Mouse (Mus musculus): ENCODE results near the gene Sf3b3. TPM values are rescaled to one million over a fixed set of nuclear protein-coding genes. Genes with fewer than 3 reads are reported as not detected.

The Sf3b3 gene
- polyA plus RNA-seq, 1 experiment from 2014 or later: 133 TPM

GRCm38 (mm10) chr8:110779924-110780718 is 66.5 kb downstream of the Sf3b3 start:
- Histone ChIP-seq H3K27me3 (no peaks in the 10 kb centered on the region), H3K27ac (no peak overlapping the region), H3K36me3 (no peaks in the 10 kb centered on the region), H3K4me1 (replicated peaks) (no peaks in the 10 kb centered on the region), H3K4me3 (replicated peaks) (no peak overlapping the region), H3K9ac (replicated peaks) (no peak overlapping the region), H3K4me2 (replicated peaks) (no peak overlapping the region), H3K9me3 (no peaks in the 10 kb centered on the region)
- WGBS: 89% methylated on average over 13 of the region's 13 CpGs
- no peak for ATAC-seq

GRCm38 (mm10) chr8:110776335-110776734 is 70.3 kb downstream of the Sf3b3 start:
- no peak overlapping the region for H3K4me2 ChIP-seq (replicated peaks)
- no peak for ATAC-seq
- no peaks in the 10 kb centered on the region for H3K27me3 ChIP-seq
- WGBS: 96% methylated on average over 3 of the region's 3 CpGs
- no peaks in the 10 kb centered on the region for H3K4me1 ChIP-seq (replicated peaks)
- no peak overlapping the region for H3K27ac ChIP-seq
- no peaks in the 10 kb centered on the region for H3K36me3 ChIP-seq
- H3K4me3 ChIP-seq (replicated peaks): no peak overlapping the region
- no peaks in the 10 kb centered on the region for H3K9me3 ChIP-seq
- H3K9ac ChIP-seq (replicated peaks): no peak overlapping the region

- no peak overlapping the region for H3K4me2 ChIP-seq (replicated peaks)
- ATAC-seq: no peak
- no peak overlapping the region for H3K9ac ChIP-seq (replicated peaks)
- no peaks in the 10 kb centered on the region for H3K27me3 ChIP-seq
- H3K4me1 ChIP-seq (replicated peaks): no peaks in the 10 kb centered on the region
- H3K36me3 ChIP-seq: no peaks in the 10 kb centered on the region
- H3K4me3 ChIP-seq (replicated peaks): no peak overlapping the region
- 83% methylated on average over 3 of the region's 3 CpGs for WGBS
- H3K27ac ChIP-seq: no peak overlapping the region
- H3K9me3 ChIP-seq: no peaks in the 10 kb centered on the region
Observed at GRCm38 (mm10) chr8:110775721-110776120, 70.9 kb downstream of the Sf3b3 start.

- Histone ChIP-seq H3K27me3 (no peaks in the 10 kb centered on the region), H3K4me2 (replicated peaks) (no peak overlapping the region), H3K9ac (replicated peaks) (no peak overlapping the region), H3K27ac (no peak overlapping the region), H3K4me1 (replicated peaks) (no peaks in the 10 kb centered on the region), H3K4me3 (replicated peaks) (no peak overlapping the region), H3K9me3 (no peaks in the 10 kb centered on the region), H3K36me3 (no peaks in the 10 kb centered on the region)
- no peak for ATAC-seq
- WGBS: 76% methylated on average over 8 of the region's 8 CpGs
Observed at GRCm38 (mm10) chr8:110775316-110775715, 71.3 kb downstream of the Sf3b3 start.

GRCm38 (mm10) chr8:110774725-110775124 is 71.9 kb downstream of the Sf3b3 start:
- Histone ChIP-seq H3K9ac (replicated peaks) (no peak overlapping the region), H3K27me3 (no peaks in the 10 kb centered on the region), H3K4me3 (replicated peaks) (no peak overlapping the region), H3K36me3 (no peaks in the 10 kb centered on the region), H3K9me3 (no peaks in the 10 kb centered on the region), H3K4me1 (replicated peaks) (no peaks in the 10 kb centered on the region), H3K27ac (no peak overlapping the region), H3K4me2 (replicated peaks) (no peak overlapping the region)
- ATAC-seq: no peak
- 82% methylated on average over 6 of the region's 6 CpGs for WGBS

- 90% methylated on average over 3 of the region's 3 CpGs for WGBS
Observed at GRCm38 (mm10) chr8:110774047-110774446, 72.5 kb downstream of the Sf3b3 start.

GRCm38 (mm10) chr8:110772452-110772851 is 74.1 kb downstream of the Sf3b3 start:
- Histone ChIP-seq H3K27me3 (no peaks in the 10 kb centered on the region), H3K27ac (no peak overlapping the region), H3K4me1 (replicated peaks) (no peaks in the 10 kb centered on the region), H3K4me3 (replicated peaks) (no peak overlapping the region), H3K9me3 (no peaks in the 10 kb centered on the region), H3K36me3 (no peaks in the 10 kb centered on the region), H3K9ac (replicated peaks) (no peak overlapping the region), H3K4me2 (replicated peaks) (no peak overlapping the region)
- no peak for ATAC-seq
- 85% methylated on average over 7 of the region's 7 CpGs for WGBS

More at GRCm38 (mm10) chr8:110774047-110774446, 72.5 kb downstream of the Sf3b3 start:
- Histone ChIP-seq H3K4me3 (replicated peaks) (no peak overlapping the region), H3K36me3 (no peaks in the 10 kb centered on the region), H3K27ac (no peak overlapping the region), H3K9ac (replicated peaks) (no peak overlapping the region), H3K4me2 (replicated peaks) (no peak overlapping the region), H3K4me1 (replicated peaks) (no peaks in the 10 kb centered on the region), H3K9me3 (no peaks in the 10 kb centered on the region), H3K27me3 (no peaks in the 10 kb centered on the region)
- ATAC-seq: no peak

GRCm38 (mm10) chr8:110767261-110767660 is 79.3 kb downstream of the Sf3b3 start:
- no peaks in the 10 kb centered on the region for H3K9me3 ChIP-seq
- H3K4me1 ChIP-seq (replicated peaks): no peaks in the 10 kb centered on the region
- no peak for ATAC-seq

GRCm38 (mm10) chr8:110764671-110765070 is 81.9 kb downstream of the Sf3b3 start:
- no peaks in the 10 kb centered on the region for H3K9me3 ChIP-seq
- no peak for ATAC-seq
- no peak overlapping the region for H3K27ac ChIP-seq
- 63% methylated on average over 3 of the region's 3 CpGs for WGBS
- no peak overlapping the region for H3K4me2 ChIP-seq (replicated peaks)
- H3K9ac ChIP-seq (replicated peaks): no peak overlapping the region
- no peaks in the 10 kb centered on the region for H3K27me3 ChIP-seq
- no peak overlapping the region for H3K4me3 ChIP-seq (replicated peaks)
- H3K36me3 ChIP-seq: no peaks in the 10 kb centered on the region
- no peaks in the 10 kb centered on the region for H3K4me1 ChIP-seq (replicated peaks)

More at GRCm38 (mm10) chr8:110767261-110767660, 79.3 kb downstream of the Sf3b3 start:
- H3K9ac ChIP-seq (replicated peaks): no peak overlapping the region
- 90% methylated on average over 6 of the region's 6 CpGs for WGBS
- H3K4me2 ChIP-seq (replicated peaks): no peak overlapping the region
- no peak overlapping the region for H3K27ac ChIP-seq
- H3K4me3 ChIP-seq (replicated peaks): no peak overlapping the region
- no peaks in the 10 kb centered on the region for H3K36me3 ChIP-seq
- H3K27me3 ChIP-seq: no peaks in the 10 kb centered on the region

GRCm38 (mm10) chr8:110761988-110762387 is 84.6 kb downstream of the Sf3b3 start:
- Histone ChIP-seq H3K4me1 (replicated peaks) (no peaks in the 10 kb centered on the region), H3K4me3 (replicated peaks) (no peak overlapping the region), H3K9me3 (no peaks in the 10 kb centered on the region), H3K36me3 (no peaks in the 10 kb centered on the region), H3K9ac (replicated peaks) (no peak overlapping the region), H3K4me2 (replicated peaks) (no peak overlapping the region), H3K27ac (no peak overlapping the region), H3K27me3 (no peaks in the 10 kb centered on the region)
- 76% methylated on average over 6 of the region's 6 CpGs for whole genome bisulfite sequencing
- ATAC-seq: no peak

GRCm38 (mm10) chr8:110761185-110761584 is 85.4 kb downstream of the Sf3b3 start:
- H3K4me3 ChIP-seq (replicated peaks): no peak overlapping the region
- H3K4me1 ChIP-seq (replicated peaks): no peaks in the 10 kb centered on the region
- no peaks in the 10 kb centered on the region for H3K27me3 ChIP-seq
- no peaks in the 10 kb centered on the region for H3K9me3 ChIP-seq
- no peak overlapping the region for H3K4me2 ChIP-seq (replicated peaks)
- H3K27ac ChIP-seq: no peak overlapping the region
- no peaks in the 10 kb centered on the region for H3K36me3 ChIP-seq
- H3K9ac ChIP-seq (replicated peaks): no peak overlapping the region
- ATAC-seq: no peak
- WGBS: 60% methylated on average over 5 of the region's 5 CpGs

GRCm38 (mm10) chr8:110760280-110760940 is 86.2 kb downstream of the Sf3b3 start:
- ATAC-seq: no peak
- H3K36me3 ChIP-seq: no peaks in the 10 kb centered on the region
- H3K9me3 ChIP-seq: no peaks in the 10 kb centered on the region
- no peak overlapping the region for H3K4me2 ChIP-seq (replicated peaks)
- H3K27ac ChIP-seq: no peak overlapping the region
- no peaks in the 10 kb centered on the region for H3K27me3 ChIP-seq
- 72% methylated on average over 7 of the region's 7 CpGs for WGBS
- H3K4me1 ChIP-seq (replicated peaks): no peaks in the 10 kb centered on the region
- H3K4me3 ChIP-seq (replicated peaks): no peak overlapping the region
- H3K9ac ChIP-seq (replicated peaks): no peak overlapping the region
